25 mouse cellular contexts compared by ENCODE assay signal in the genomic region with DNA sequence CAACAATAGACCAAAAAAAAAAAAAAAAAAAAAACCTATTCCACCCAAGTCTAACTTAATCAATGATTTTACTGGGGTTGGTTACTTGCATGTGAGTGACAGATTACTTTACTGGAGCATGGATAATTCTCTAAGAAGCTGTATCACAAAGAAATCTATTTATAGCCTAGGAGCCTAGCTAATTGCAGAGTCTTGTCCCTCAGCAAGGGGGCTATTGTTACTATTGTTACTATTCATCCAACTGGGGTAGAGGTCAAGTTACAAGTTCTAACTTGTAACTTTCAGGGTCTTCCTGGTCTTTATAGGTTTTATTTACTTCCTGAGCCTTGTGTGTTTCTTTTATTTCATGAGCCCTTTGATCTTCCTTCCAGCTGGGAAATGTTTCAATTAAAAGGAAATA. TPM values are rescaled to one million over a fixed set of nuclear protein-coding genes. Genes with fewer than 3 reads are reported as not detected.
A peak's percentile ranks its signal among the peaks of the same experiment; 100 is the strongest.
DNase-seq lines count a peak whose midpoint lies in the region; ATAC-seq lines count a peak whose summit lies in the region.
"Had no signal": no experiment of that assay in that cellular context is flagged by ENCODE, and none has a peak within 500 bp of the region (broad histone marks: within the 10 kb centered on the region; RNA-seq: fewer than 3 reads in every experiment).

No protein-coding gene starts in this region.

- H3K27me3 ChIP-seq in forebrain, embryonic 14.5 days (replicated peaks; ENCODE audit: control insufficient read depth, insufficient read depth, low read length), result no peaks in the 10 kb centered on the region
- H3K27me3 ChIP-seq in forebrain, embryonic 16.5 days (replicated peaks; ENCODE audit: control insufficient read depth, insufficient read depth, low read length), result no peaks in the 10 kb centered on the region
- H3K27me3 ChIP-seq: forebrain, embryonic 15.5 days; intestine, embryonic 15.5 days; Patski had no signal

- H3K4me2 ChIP-seq in forebrain, embryonic 14.5 days (ENCODE audit: low read length), result no peak overlapping the region
- no peak overlapping the region for H3K4me2 ChIP-seq in forebrain, embryonic 16.5 days (ENCODE audit: low read length)
- H3K4me2 ChIP-seq: forebrain, embryonic 15.5 days; heart, embryonic 11.5 days; hindbrain, embryonic 12.5 days; intestine, embryonic 15.5 days had no signal

- peak; percentile 5 for DNase-seq in forebrain, embryonic 14.5 days (ENCODE audit: low spot score)
- DNase-seq in R1 (ENCODE audit: low read depth, low spot score), result peak; percentile 92
- peak; percentile 15 for DNase-seq in mesoderm, embryonic 11.5 days (ENCODE audit: low read depth, low spot score)
- no peak for DNase-seq in gastrocnemius, adult 8-10 months (ENCODE audit: low spot score in 2 of 2)
- DNase-seq in urinary bladder, postnatal 14 days (ENCODE audit: low spot score), result no peak
- DNase-seq: adrenal gland, adult 8-10 months; adrenal gland, postnatal 25 days; cerebellum, adult 11 months; cerebellum, adult 8-10 months; cerebellum, postnatal 10 days; cerebellum, postnatal 36 days; gastrocnemius, postnatal 14 days; kidney, adult 11 months; kidney, adult 8-10 months had no signal

- H3K36me3 ChIP-seq in forebrain, embryonic 14.5 days (ENCODE audit: control insufficient read depth, insufficient read depth, low read length), result no peaks in the 10 kb centered on the region
- H3K36me3 ChIP-seq in forebrain, embryonic 16.5 days (ENCODE audit: control insufficient read depth, insufficient read depth), result no peaks in the 10 kb centered on the region
- H3K36me3 ChIP-seq: forebrain, embryonic 15.5 days; G1E; hindbrain, embryonic 12.5 days; intestine, embryonic 15.5 days had no signal

- no peak for ATAC-seq in forebrain, embryonic 14.5 days
- ATAC-seq in forebrain, embryonic 16.5 days, result no peak
- no peak for ATAC-seq in erythroblast, adult 5-6 weeks (replicated peaks; ENCODE audit: low FRiP score, poor library complexity, severe bottlenecking)
- ATAC-seq: activated CD4-positive, CD25-positive, alpha-beta regulatory T cell, adult 4 months; CD4-positive, CD25-positive, alpha-beta regulatory T cell, adult 4 months; forebrain, embryonic 15.5 days; hindbrain, embryonic 16.5 days; intestine, embryonic 15.5 days; Patski had no signal

- no peak overlapping the region for H3K27ac ChIP-seq in forebrain, embryonic 14.5 days (ENCODE audit: low read depth, low read length)
- H3K27ac ChIP-seq in forebrain, embryonic 16.5 days (ENCODE audit: low read length), result no peak overlapping the region
- H3K27ac ChIP-seq: forebrain, embryonic 15.5 days; hindbrain, embryonic 12.5 days; intestine, embryonic 15.5 days had no signal

- no peak overlapping the region for H3K4me3 ChIP-seq in forebrain, embryonic 14.5 days (ENCODE audit: low read depth, low read length)
- no peak overlapping the region for H3K4me3 ChIP-seq in forebrain, embryonic 16.5 days (replicated peaks; ENCODE audit: low read length)
- H3K4me3 ChIP-seq: forebrain, embryonic 15.5 days; hindbrain, embryonic 12.5 days; intestine, embryonic 15.5 days had no signal

- no peak overlapping the region for H3K9ac ChIP-seq in forebrain, embryonic 14.5 days (ENCODE audit: low read length)
- no peak overlapping the region for H3K9ac ChIP-seq in forebrain, embryonic 16.5 days (replicated peaks; ENCODE audit: low read depth, low read length)
- H3K9ac ChIP-seq: forebrain, embryonic 15.5 days; hindbrain, embryonic 12.5 days; intestine, embryonic 15.5 days had no signal

- H3K9me3 ChIP-seq in forebrain, embryonic 14.5 days (replicated peaks; ENCODE audit: control insufficient read depth, low read length), result no peaks in the 10 kb centered on the region
- no peaks in the 10 kb centered on the region for H3K9me3 ChIP-seq in forebrain, embryonic 16.5 days (ENCODE audit: control insufficient read depth, low read length)
- H3K9me3 ChIP-seq: forebrain, embryonic 15.5 days; G1E; hindbrain, embryonic 12.5 days; intestine, embryonic 15.5 days had no signal

- H3K4me1 ChIP-seq in forebrain, embryonic 14.5 days (ENCODE audit: control insufficient read depth, insufficient read depth, low read length), result no peaks in the 10 kb centered on the region
- H3K4me1 ChIP-seq in forebrain, embryonic 16.5 days (replicated peaks; ENCODE audit: control insufficient read depth, insufficient read depth, low read length), result no peaks in the 10 kb centered on the region
- H3K4me1 ChIP-seq: forebrain, embryonic 15.5 days; hindbrain, embryonic 12.5 days; intestine, embryonic 15.5 days had no signal

RNA-seq across cellular contexts. Expression of gene Glis3, which starts 40.1 kb away (rescaled TPM):
- 0.46 and 1.1 TPM in 2 replicates for polyA plus RNA-seq in forebrain, embryonic 14.5 days (2014; fragmentation: Nextera tagmentation; extraction: Ambion mirVana)
- 0.32 and 1.4 TPM in 2 replicates for polyA plus RNA-seq in forebrain, embryonic 16.5 days (2015; fragmentation: Nextera tagmentation; extraction: Ambion mirVana)
- 0.38 and 1.7 TPM in 2 replicates for total RNA-seq in erythroblast, adult 5-6 weeks (2015; ENCODE audit: low replicate concordance)
- 0.43 and 0.70 TPM in 2 replicates for total RNA-seq in erythroblast, adult 5-6 weeks (2017; ENCODE audit: low replicate concordance)
- total RNA-seq in gastrocnemius, adult 8-10 months (2022), result under 1 TPM; 0.56 to 0.85 (median 0.75) TPM
- polyA plus RNA-seq: G1E had no signal

Comparison
In these comparisons a context has a peak if more than half of its experiments do, and no peak if none do; other contexts are left out.
1. DNase-seq: peak in forebrain, embryonic 14.5 days (single experiment), R1 (single experiment) and mesoderm, embryonic 11.5 days (single experiment); none in gastrocnemius, adult 8-10 months (0 of 2) and urinary bladder, postnatal 14 days (single experiment).